Mouse (Mus musculus) spleen, adult 2 months (tissue): ENCODE data around the gene 1810062G17Rik.

Source experiments
- CTCF ChIP-seq: fragments of 200-500 bp; IDR thresholded peaks from 2 replicates; pipeline ENCODE4 v1.5.1; 2011; ENCODE audit warnings: mild to moderate bottlenecking, inconsistent platforms; ENCODE audit not compliant: insufficient read depth, insufficient read length, insufficient replicate concordance; ENCODE audit errors: extremely low read depth
- POLR2A ChIP-seq: fragments of 200-500 bp; IDR thresholded peaks from 2 replicates; pipeline ENCODE4 v1.6.1; 2011; ENCODE audit warnings: low read depth, low read length, inconsistent platforms

- TF ChIP-seq POLR2A (no peak), CTCF (no peak)
Measured at GRCm38 (mm10) chr3:36474938-36475483, 726 bp upstream of the 1810062G17Rik start.
